Mouse (Mus musculus) natural killer cell, adult 2 months (primary cell): ENCODE results near the gene Rc3h2.

Source experiments
- DNase-seq, 2 experiments: peaks; one replicate each; pipeline ENCODE4 v3.0.0; 2022; ENCODE audit warnings: low spot score in 2 of 2

The Rc3h2 gene

GRCm38 (mm10) chr2:37338497-37339187, 84.1 kb downstream of the Rc3h2 start:
- DNase-seq = no peak

- DNase-seq = no peak
Observed at GRCm38 (mm10) chr2:37333321-37333720, 89.4 kb downstream of the Rc3h2 start.

GRCm38 (mm10) chr2:37326215-37326614, 96.5 kb downstream of the Rc3h2 start, which contains the start of gene Olfr368:
Gene Olfr368, plus strand, starts transcription at chr2:37326515.
- no peak for DNase-seq
